Mouse (Mus musculus): ENCODE measurements at regions not wholly inside any gene's neighbourhood (a gene's known extent, or its start where the extent isn't known, plus 50 kb on each side); places are given as distances from the start of the nearest gene placed in this dataset.

- TF ChIP-seq CTCF (conservative IDR thresholded peaks at IDR 0.05; ENCODE audit: low read length) (no peak), POU5F1 (IDR thresholded peaks at IDR 0.05; ENCODE audit: borderline replicate concordance, low read length) (no peak)
Observed at GRCm38 (mm10) chr13:82305076-82305475, 522.2 kb downstream of the Cetn3 start.

All from E14TG2a.4 (cell line).